Mouse (Mus musculus): ENCODE measurements at regions not wholly inside any gene's neighbourhood (a gene's known extent, or its start where the extent isn't known, plus 50 kb on each side); places are given as distances from the start of the nearest gene placed in this dataset.

GRCm38 (mm10) chr9:115692837-115693236 lies 216.4 kb upstream of the Gadl1 start:
- DNase-seq: no peak

- DNase-seq: no peak
Observed at GRCm38 (mm10) chr9:115703791-115704190, 205.5 kb upstream of the Gadl1 start.

- DNase-seq: peak; percentile 37
Observed at GRCm38 (mm10) chr9:115704249-115704648, 205.0 kb upstream of the Gadl1 start.

DNA sequence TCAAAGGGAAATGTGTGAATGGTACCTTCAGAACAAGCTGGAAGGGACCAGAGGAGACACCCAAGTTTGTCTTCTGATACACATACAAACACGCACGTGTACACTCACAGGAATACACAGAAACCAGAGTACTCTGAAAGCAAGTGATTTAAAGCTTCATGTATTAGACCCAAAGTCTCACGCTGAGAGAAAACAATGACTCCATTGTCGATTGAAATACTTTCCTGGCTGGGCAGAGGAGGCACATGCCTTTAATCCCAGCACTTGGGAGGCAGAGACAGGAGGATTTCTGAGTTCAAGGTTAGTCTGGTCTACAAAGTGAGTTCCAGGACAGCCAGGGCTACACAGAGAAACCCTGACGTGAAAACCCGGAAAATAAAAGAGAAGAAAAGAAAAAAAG lies 203.5 kb upstream of the Gadl1 start:
- no peak for DNase-seq

DNA sequence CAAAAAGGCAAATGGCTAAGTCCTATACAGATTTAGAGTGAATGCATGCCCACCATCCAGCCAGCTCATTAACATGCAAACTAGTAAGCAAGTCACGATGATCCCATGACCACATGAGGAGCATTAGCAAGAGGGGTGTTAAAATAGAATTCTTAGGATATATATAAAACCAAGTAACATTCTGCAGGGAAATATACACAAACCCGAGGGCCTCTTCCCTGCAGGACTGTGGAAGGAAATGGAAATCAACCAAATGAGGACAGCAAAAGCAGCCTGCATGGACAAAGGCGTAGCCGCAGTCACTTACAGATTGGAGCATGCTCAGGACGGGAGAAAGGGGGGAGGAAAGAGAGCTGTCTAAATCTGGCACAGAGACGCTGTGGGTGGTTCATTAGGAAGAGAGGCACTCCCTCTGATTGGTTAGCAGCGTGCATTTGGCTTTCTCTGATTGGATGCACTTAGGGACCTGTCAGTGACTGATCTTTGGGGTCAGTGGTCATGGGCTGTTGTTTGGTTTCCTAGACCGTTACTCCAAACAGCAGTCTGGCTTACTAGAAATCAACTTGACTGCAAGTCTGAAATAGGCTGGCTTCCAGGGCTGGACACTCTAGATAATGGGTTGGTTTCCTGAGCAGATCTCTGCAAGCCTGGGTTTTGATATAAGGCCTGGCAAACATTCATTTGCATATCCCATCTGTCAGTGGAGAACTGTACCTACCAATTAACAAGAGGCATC lies 200.9 kb upstream of the Gadl1 start:
- DNase-seq: peak; percentile 10

- no peak for DNase-seq
Observed at GRCm38 (mm10) chr9:115710039-115710739, 199.1 kb upstream of the Gadl1 start.

DNA sequence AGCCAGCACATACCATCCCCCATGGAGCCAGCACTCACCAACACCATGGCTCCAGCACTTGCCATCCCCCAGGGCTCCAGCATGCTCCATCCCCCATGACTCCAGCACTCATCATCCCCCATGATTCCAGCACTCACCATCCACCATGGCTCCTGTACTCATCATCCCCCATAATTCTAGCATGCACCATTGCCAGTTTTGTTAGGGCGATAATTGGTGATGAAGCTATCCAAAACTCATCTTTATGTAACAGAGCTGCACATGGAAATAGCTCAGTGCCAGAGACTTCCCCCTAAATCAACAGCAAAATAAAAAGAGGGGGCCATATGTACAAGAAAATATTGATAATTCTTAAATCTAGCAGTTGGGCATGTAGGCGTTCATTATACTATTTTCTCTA lies 188.9 kb upstream of the Gadl1 start:
- no peak for DNase-seq

GRCm38 (mm10) chr9:115720841-115721240 lies 188.4 kb upstream of the Gadl1 start:
- no peak for DNase-seq

GRCm38 (mm10) chr9:115724063-115724462 lies 185.2 kb upstream of the Gadl1 start:
- no peak for DNase-seq

DNA sequence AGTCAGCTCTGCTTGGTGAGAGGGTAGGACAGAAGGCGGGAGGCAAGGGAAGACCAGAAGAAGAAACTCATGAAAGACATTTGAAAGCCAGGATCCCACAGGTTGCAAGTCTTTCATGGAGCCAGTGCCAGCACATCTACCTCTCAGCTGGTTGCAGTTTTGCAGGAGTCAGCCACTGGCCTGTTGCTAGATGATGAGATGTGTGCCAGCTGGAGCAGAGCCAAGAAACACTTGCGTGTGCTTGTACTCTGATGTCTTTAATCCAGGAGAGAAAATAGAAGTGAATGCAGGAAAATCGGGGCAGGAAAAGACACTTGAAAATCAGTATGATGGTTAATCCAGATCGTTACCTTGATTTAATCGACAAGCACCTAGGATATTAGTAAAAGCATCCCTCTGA lies 181.9 kb upstream of the Gadl1 start:
- peak; percentile 51 for DNase-seq

- no peak for DNase-seq
Observed at GRCm38 (mm10) chr9:115731557-115731956, 177.7 kb upstream of the Gadl1 start.

GRCm38 (mm10) chr9:115733104-115733503 lies 176.2 kb upstream of the Gadl1 start:
- DNase-seq: no peak

DNA sequence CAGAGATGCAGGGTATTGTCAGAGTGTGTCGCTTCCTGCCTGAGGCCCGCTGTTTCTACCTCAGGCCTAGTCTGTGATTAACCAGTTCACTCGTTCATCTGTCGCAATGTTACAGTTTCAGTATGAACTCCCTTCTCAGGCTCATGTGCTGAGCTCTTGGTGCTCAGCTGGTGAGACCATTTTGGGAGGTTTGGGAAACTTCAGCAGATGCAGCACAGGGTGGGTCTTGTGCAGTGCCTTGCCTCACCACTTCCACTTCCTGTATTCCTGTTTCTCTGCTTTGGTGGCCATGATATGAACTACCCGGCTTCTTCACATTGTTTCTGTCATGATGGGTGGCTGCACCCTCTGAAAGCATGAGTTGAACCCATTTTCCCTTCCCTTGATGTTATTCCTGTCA lies 169.3 kb upstream of the Gadl1 start:
- DNase-seq: no peak

- no peak for DNase-seq
Observed at GRCm38 (mm10) chr9:115746436-115746835, 162.8 kb upstream of the Gadl1 start.

GRCm38 (mm10) chr9:115760496-115760895 lies 148.8 kb upstream of the Gadl1 start:
- no peak for DNase-seq

- no peak for DNase-seq
Observed at GRCm38 (mm10) chr9:115764136-115764535, 145.1 kb upstream of the Gadl1 start.

- DNase-seq: no peak
Observed at GRCm38 (mm10) chr9:115766471-115766870, 142.8 kb upstream of the Gadl1 start.

DNA sequence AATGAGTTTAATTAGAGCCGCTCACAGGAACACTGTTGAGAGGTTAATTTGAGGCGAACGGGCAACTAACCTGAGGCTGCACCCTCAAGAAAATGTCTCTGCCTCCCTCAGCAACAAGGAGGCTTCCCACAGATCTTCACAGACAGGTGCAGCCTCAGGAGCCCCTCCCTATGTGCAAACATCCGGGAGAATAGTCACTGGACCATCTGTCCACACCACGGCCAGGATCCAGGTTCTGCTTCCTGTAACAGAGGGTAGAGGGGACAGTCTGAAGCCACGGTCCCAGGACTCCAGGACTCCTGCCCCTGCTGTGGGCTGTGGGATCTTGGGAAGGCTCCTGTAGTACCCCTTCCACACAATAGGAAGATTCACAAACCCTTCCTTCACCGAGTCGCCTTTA lies 134.1 kb upstream of the Gadl1 start:
- DNase-seq: no peak

GRCm38 (mm10) chr9:115775858-115776257 lies 133.4 kb upstream of the Gadl1 start:
- no peak for DNase-seq

GRCm38 (mm10) chr9:115777097-115777864 lies 132.0 kb upstream of the Gadl1 start:
- DNase-seq: no peak

GRCm38 (mm10) chr9:115778862-115779261 lies 130.4 kb upstream of the Gadl1 start:
- DNase-seq: no peak

- DNase-seq: no peak
Observed at GRCm38 (mm10) chr9:115799330-115799729, 109.9 kb upstream of the Gadl1 start.

DNA sequence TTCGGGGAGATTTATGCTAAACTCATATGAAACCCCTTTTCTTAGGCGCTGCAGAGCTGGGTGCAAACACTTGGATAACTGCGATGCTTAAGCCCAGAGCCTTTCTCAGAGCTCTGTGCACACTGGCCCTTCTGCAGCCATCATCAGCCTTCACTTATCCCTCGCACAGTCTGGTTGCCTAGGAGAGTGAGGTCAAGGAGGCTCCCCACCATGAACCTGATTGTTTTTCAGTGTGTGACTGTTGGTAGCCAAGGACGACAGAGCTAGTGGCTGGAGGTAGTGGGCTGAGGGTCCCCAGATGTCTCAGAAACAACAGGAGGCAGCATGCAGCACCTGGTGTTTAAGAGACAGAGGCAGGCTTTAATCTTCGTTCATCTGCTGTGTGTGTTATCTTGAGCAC lies 108.6 kb upstream of the Gadl1 start:
- DNase-seq: no peak

DNA sequence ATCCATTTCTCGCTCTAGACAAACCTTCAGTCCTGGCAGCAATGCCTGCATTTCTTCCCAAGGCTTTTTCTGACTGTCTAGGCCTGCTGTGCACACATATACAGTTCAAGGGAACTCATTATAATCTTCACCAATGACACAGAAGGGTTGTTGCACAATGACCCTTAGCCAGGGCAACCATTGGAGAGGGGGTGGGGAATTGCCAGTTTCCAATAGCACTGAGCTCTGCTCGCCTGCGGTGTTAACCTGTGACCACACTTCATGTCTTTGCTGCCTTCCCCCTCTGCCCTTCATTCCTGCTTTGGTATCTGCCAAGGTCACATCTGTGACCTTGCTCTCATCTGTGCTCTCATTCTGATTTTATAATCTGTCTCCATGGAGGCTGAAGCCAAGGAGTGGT lies 106.2 kb upstream of the Gadl1 start:
- no peak for DNase-seq

All from right cerebral cortex, postnatal 4 days (tissue).